In the genomic region with DNA sequence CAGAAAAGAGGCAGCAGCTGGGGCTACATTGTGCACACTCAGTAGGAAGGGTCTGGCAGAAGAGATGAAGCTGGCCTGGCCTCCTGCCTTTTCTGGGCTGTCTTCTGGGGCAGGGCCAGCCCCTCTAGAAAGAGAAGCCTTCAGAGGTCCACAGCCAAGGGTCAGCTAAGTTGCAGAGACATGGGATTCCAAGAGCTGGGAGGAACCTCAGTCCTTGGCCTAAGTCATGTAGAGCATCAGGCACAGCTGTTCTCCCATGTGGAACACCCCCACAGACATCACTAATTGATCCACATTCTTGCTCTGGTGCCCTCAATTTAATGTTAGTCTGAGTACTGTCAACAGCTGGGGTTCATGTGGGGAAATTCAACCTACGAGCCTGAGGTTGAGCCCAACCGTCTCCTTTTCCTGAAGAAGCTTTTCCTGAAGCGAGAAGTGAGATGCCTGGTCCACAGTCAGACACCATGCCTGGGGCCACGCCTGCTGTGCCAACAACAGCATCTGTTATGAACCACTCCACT, we compare ENCODE assay signal across 8 mouse cellular contexts. TPM values are rescaled to one million over a fixed set of nuclear protein-coding genes. Genes with fewer than 3 reads are reported as not detected.
DNase-seq lines count a peak whose midpoint lies in the region; ATAC-seq and TF ChIP-seq lines count a peak whose summit lies in the region.

No protein-coding gene starts in this region.

- H3K4me1 ChIP-seq in hindbrain, postnatal 0 days (ENCODE audit: insufficient read depth, low read length) = peaks cover 11% of the 10 kb centered on the region
- H3K4me1 ChIP-seq in hindbrain, embryonic 13.5 days (replicated peaks) = peaks cover 40% of the 10 kb centered on the region

- no peak overlapping the region for H3K9ac ChIP-seq in hindbrain, postnatal 0 days (replicated peaks; ENCODE audit: low read length)
- H3K9ac ChIP-seq in hindbrain, embryonic 13.5 days = no peak overlapping the region

- no peaks in the 10 kb centered on the region for H3K36me3 ChIP-seq in hindbrain, postnatal 0 days (ENCODE audit: insufficient read depth, low read length)
- H3K36me3 ChIP-seq in hindbrain, embryonic 13.5 days = no peaks in the 10 kb centered on the region

- H3K4me3 ChIP-seq in hindbrain, postnatal 0 days (ENCODE audit: low read length) = no peak overlapping the region
- H3K4me3 ChIP-seq in hindbrain, embryonic 13.5 days = no peak overlapping the region

- 55% methylated on average over 4 of the region's 4 CpGs for WGBS in hindbrain, postnatal 0 days
- 69% methylated on average over 4 of the region's 4 CpGs for whole genome bisulfite sequencing in hindbrain, embryonic 13.5 days

- no peaks in the 10 kb centered on the region for H3K9me3 ChIP-seq in hindbrain, postnatal 0 days (ENCODE audit: low read length)
- no peaks in the 10 kb centered on the region for H3K9me3 ChIP-seq in hindbrain, embryonic 13.5 days

- peak overlapping the region; percentile 56 for H3K27ac ChIP-seq in hindbrain, postnatal 0 days
- H3K27ac ChIP-seq in hindbrain, embryonic 13.5 days = no peak overlapping the region

- DNase-seq in hindbrain, postnatal 0 days (ENCODE audit: low spot score) = peak; percentile 40
- peak; percentile 72 for DNase-seq in gastrocnemius, adult 18-20 months (ENCODE audit: low spot score)
- DNase-seq in kidney, adult 11 months = peak; percentile 73
- peak; percentile 89 for DNase-seq in lung, postnatal 10 days
- DNase-seq in MN1 (ENCODE audit: low spot score) = no peak
- no peak for DNase-seq in adrenal gland, adult 8-10 months

- no peak for TF ChIP-seq CTCF in hindbrain, postnatal 0 days (IDR thresholded peaks at IDR 0.05; ENCODE audit: low read depth)

- H3K4me2 ChIP-seq in hindbrain, postnatal 0 days (ENCODE audit: low read depth, low read length) = no peak overlapping the region
- no peak overlapping the region for H3K4me2 ChIP-seq in hindbrain, embryonic 13.5 days

- no peaks in the 10 kb centered on the region for H3K27me3 ChIP-seq in hindbrain, postnatal 0 days (ENCODE audit: insufficient read depth, low read length)
- no peaks in the 10 kb centered on the region; the same call in 1 of the 2 replicates for H3K27me3 ChIP-seq in hindbrain, embryonic 13.5 days

- peak; percentile 38 for ATAC-seq in hindbrain, postnatal 0 days
- ATAC-seq in hindbrain, embryonic 13.5 days (ENCODE audit: low FRiP score) = no peak
- ATAC-seq in inflammation-experienced regulatory T-cells, adult 6 months = no peak

RNA-seq across cellular contexts. Expression of gene Rin3, which starts 20.0 kb away (rescaled TPM):
- total RNA-seq in hindbrain, postnatal 0 days (2014; rRNA removed) = 2.0 and 3.2 TPM in 2 replicates
- 1.7 and 1.8 TPM in 2 replicates for polyA plus RNA-seq in hindbrain, postnatal 0 days (2015; fragmentation: Nextera tagmentation; extraction: Ambion mirVana)
- 3.4 and 4.2 TPM in 2 replicates for polyA plus RNA-seq in hindbrain, embryonic 13.5 days (2015; fragmentation: Nextera tagmentation; extraction: Ambion mirVana)
- total RNA-seq in gastrocnemius, adult 18-20 months (2021) = 1 to 10 TPM; 7.8 to 9.1 TPM
- polyA plus RNA-seq in inflammation-experienced regulatory T-cells, adult 6 months (2017; shearing (Covaris generic)) = 10 to 100 TPM; 45.7 to 59.8 (median 53.3) TPM
- total RNA-seq in adrenal gland, adult 8-10 months (2022) = 10 to 100 TPM; 11.3 to 18.2 (median 14.0) TPM

Comparison
In these comparisons a context has a peak if more than half of its experiments do, and no peak if none do; other contexts are left out.
1. DNase-seq: peak in hindbrain, postnatal 0 days (single experiment), gastrocnemius, adult 18-20 months (single experiment), kidney, adult 11 months (single experiment) and lung, postnatal 10 days (single experiment); none in MN1 (single experiment) and adrenal gland, adult 8-10 months (single experiment).